8 mouse cellular contexts compared by ENCODE assay signal in genomic region chr6:128035250-128035929, GRCm38 (mm10).
DNase-seq lines count a peak whose midpoint lies in the region; ATAC-seq and TF ChIP-seq lines count a peak whose summit lies in the region.

No protein-coding gene starts in this region.

- no peak for TF ChIP-seq POLR2A in liver, adult 2 months (IDR thresholded peaks at IDR 0.05; ENCODE audit: extremely low read depth, insufficient read depth, low read length)

- peaks cover 15% of the 10 kb centered on the region for H3K4me1 ChIP-seq in liver, adult 2 months (ENCODE audit: control insufficient read depth, insufficient read depth, low read length)
- H3K4me1 ChIP-seq in kidney, embryonic 14.5 days (ENCODE audit: control insufficient read depth, insufficient read depth, low read length), result peaks cover 36% of the 10 kb centered on the region
- peaks cover 0 to 3% of the 10 kb centered on the region in 2 experiments; a peak in 1 of 4 replicates for H3K4me1 ChIP-seq in liver, embryonic 14.5 days (replicated peaks; ENCODE audit: control insufficient read depth in 2 of 2, insufficient read depth in 2 of 2, low read length in 1 of 2)

- no peaks in the 10 kb centered on the region for H3K27me3 ChIP-seq in liver, adult 2 months (ENCODE audit: control insufficient read depth, insufficient read depth, low read length)
- peaks cover 8% of the 10 kb centered on the region; the same call in 1 of the 2 replicates for H3K27me3 ChIP-seq in kidney, embryonic 14.5 days (ENCODE audit: control insufficient read depth, insufficient read depth, low read length)
- H3K27me3 ChIP-seq in liver, embryonic 14.5 days (ENCODE audit: control insufficient read depth, insufficient read depth, low read length), result peaks cover 34% of the 10 kb centered on the region

- no peaks in the 10 kb centered on the region for H3K36me3 ChIP-seq in liver, adult 2 months (ENCODE audit: control insufficient read depth, insufficient read depth, low read length)
- H3K36me3 ChIP-seq in kidney, embryonic 14.5 days (ENCODE audit: control insufficient read depth, insufficient read depth, low read length), result no peaks in the 10 kb centered on the region
- H3K36me3 ChIP-seq in liver, embryonic 14.5 days (replicated peaks; ENCODE audit: control insufficient read depth, insufficient read depth, low read depth), result no peaks in the 10 kb centered on the region

- TF ChIP-seq EP300 in liver, embryonic 14.5 days (IDR thresholded peaks at IDR 0.05; ENCODE audit: low read depth), result no peak

- no peak for DNase-seq in liver, adult 2 months (ENCODE audit: extremely low read depth, low read depth, low spot score)
- DNase-seq in liver, result no peak
- DNase-seq in cerebellum, adult 9-10 months, result peak; percentile 84
- DNase-seq in liver, embryonic 14.5 days (ENCODE audit: low read depth in 3 of 3, low spot score in 3 of 3), result no peak
- DNase-seq in right cerebral cortex, postnatal 25 days, result peak; percentile 75
- DNase-seq in urinary bladder, postnatal 36 days (ENCODE audit: low spot score in 2 of 2), result no peak

- H3K4me2 ChIP-seq in kidney, embryonic 14.5 days (replicated peaks; ENCODE audit: low read depth, low read length), result peak overlapping the region; percentile 97
- H3K4me2 ChIP-seq in liver, embryonic 14.5 days (ENCODE audit: low read depth), result peak overlapping the region; percentile 60

- WGBS in liver, adult 2 months, result 11% methylated on average over 32 of the region's 36 CpGs
- WGBS in kidney, embryonic 14.5 days, result under 1% methylated on average over 32 of the region's 36 CpGs
- 2% methylated on average over 36 of the region's 36 CpGs for WGBS in liver, embryonic 14.5 days (ENCODE audit: insufficient replicate concordance)

- no peaks in the 10 kb centered on the region for H3K9me3 ChIP-seq in kidney, embryonic 14.5 days (ENCODE audit: control insufficient read depth, low read length)
- H3K9me3 ChIP-seq in liver, embryonic 14.5 days (ENCODE audit: control insufficient read depth, low read length), result no peaks in the 10 kb centered on the region

- H3K27ac ChIP-seq in liver, adult 2 months (replicated peaks; ENCODE audit: insufficient read depth, low read depth, low read length), result no peak overlapping the region
- H3K27ac ChIP-seq in kidney, embryonic 14.5 days (ENCODE audit: low read depth, low read length), result peak overlapping the region; percentile 42; the same call in 1 of the 2 replicates
- no peak overlapping the region for H3K27ac ChIP-seq in liver, embryonic 14.5 days

- peak; percentile 29; the same call in 1 of the 2 replicates for ATAC-seq in granulocyte monocyte progenitor cell, adult 5-6 weeks (replicated peaks; ENCODE audit: poor library complexity, severe bottlenecking)
- ATAC-seq in kidney, embryonic 14.5 days (ENCODE audit: low FRiP score, low TSS enrichment), result peak; percentile 36
- ATAC-seq in liver, embryonic 14.5 days (ENCODE audit: insufficient read depth), result no peak

- no peak overlapping the region; the same call in 1 of the 2 replicates for H3K4me3 ChIP-seq in liver, adult 2 months (ENCODE audit: insufficient read depth, low read depth, low read length)
- H3K4me3 ChIP-seq in kidney, embryonic 14.5 days (ENCODE audit: low read length), result peak overlapping the region; percentile 54
- peak overlapping the region; percentile 33 to 35; a peak in 3 of 4 replicates for H3K4me3 ChIP-seq in liver, embryonic 14.5 days (ENCODE audit: insufficient read depth in 1 of 2, low read depth in 2 of 2, low read length in 2 of 2)

- H3K79me2 ChIP-seq in liver, adult 2 months (ENCODE audit: control insufficient read depth, insufficient read depth, low read length), result no peaks in the 10 kb centered on the region; the same call in 1 of the 2 replicates

- TF ChIP-seq CTCF in liver, adult 2 months (IDR thresholded peaks at IDR 0.05; ENCODE audit: low read depth, low read length), result no peak
- TF ChIP-seq CTCF in liver, embryonic 14.5 days (IDR thresholded peaks at IDR 0.05; ENCODE audit: low read depth), result no peak

- peak overlapping the region; percentile 22; the same call in 1 of the 2 replicates for H3K9ac ChIP-seq in liver, adult 2 months (ENCODE audit: low read depth, low read length)
- H3K9ac ChIP-seq in kidney, embryonic 14.5 days (ENCODE audit: low read depth, low read length), result peak overlapping the region; percentile 19; the same call in 1 of the 2 replicates
- H3K9ac ChIP-seq in liver, embryonic 14.5 days (replicated peaks), result no peak overlapping the region

Comparison
In these comparisons a context has a peak if more than half of its experiments do, and no peak if none do; other contexts are left out.
1. DNase-seq: peak in cerebellum, adult 9-10 months (single experiment) and right cerebral cortex, postnatal 25 days (single experiment); none in liver, adult 2 months (single experiment), liver (single experiment), liver, embryonic 14.5 days (0 of 3) and urinary bladder, postnatal 36 days (0 of 2).